Mouse (Mus musculus): ENCODE measurements around the gene Usp36. TPM values are rescaled to one million over a fixed set of nuclear protein-coding genes. Genes with fewer than 3 reads are reported as not detected.

Usp36 gene
- polyA plus RNA-seq (2015; fragmentation: Nextera tagmentation; extraction: Ambion mirVana), result 7.2 and 8.8 TPM in 2 replicates

GRCm38 (mm10) chr11:118289999-118290889 is at the start of gene Usp36:
Gene Usp36, minus strand, starts transcription at chr11:118290244.

GRCm38 (mm10) chr11:118248150-118249011 is 41.7 kb downstream of the Usp36 start, which contains the start of gene Cyth1:
Gene Cyth1, minus strand, starts transcription at chr11:118248592.

Other genes with a start within 250 kb of the Usp36 start
- 0.08 and 0.11 TPM in 2 replicates for gene Dnah17, start 159.6 kb downstream of the Usp36 start, polyA plus RNA-seq (2015; fragmentation: Nextera tagmentation; extraction: Ambion mirVana)
- gene Cyth1, start 41.7 kb downstream of the Usp36 start, polyA plus RNA-seq (2015; fragmentation: Nextera tagmentation; extraction: Ambion mirVana), result 5.8 and 7.7 TPM in 2 replicates
- gene Cep295nl, start 52.3 kb upstream of the Usp36 start, polyA plus RNA-seq (2015; fragmentation: Nextera tagmentation; extraction: Ambion mirVana), result 0.17 and 0.34 TPM in 2 replicates
- 47.2 and 63.3 TPM in 2 replicates for gene Timp2, start 65.5 kb upstream of the Usp36 start, polyA plus RNA-seq (2015; fragmentation: Nextera tagmentation; extraction: Ambion mirVana)
- 35.2 and 45.1 TPM in 2 replicates for gene Lgals3bp, start 111.8 kb upstream of the Usp36 start, polyA plus RNA-seq (2015; fragmentation: Nextera tagmentation; extraction: Ambion mirVana)
- gene Cant1, start 128.8 kb upstream of the Usp36 start, polyA plus RNA-seq (2015; fragmentation: Nextera tagmentation; extraction: Ambion mirVana), result 10.8 and 11.9 TPM in 2 replicates
- gene C1qtnf1, start 138.0 kb upstream of the Usp36 start, polyA plus RNA-seq (2015; fragmentation: Nextera tagmentation; extraction: Ambion mirVana), result 6.1 and 7.5 TPM in 2 replicates
- gene Engase, start 186.6 kb upstream of the Usp36 start, polyA plus RNA-seq (2015; fragmentation: Nextera tagmentation; extraction: Ambion mirVana), result 9.6 and 9.7 TPM in 2 replicates